Mouse (Mus musculus) cerebellum, adult 9-10 months (tissue): ENCODE results near the gene 1700020L24Rik.

Experiments
- DNase-seq: peaks from one replicate; pipeline ENCODE4 v3.0.0; 2022

1700020L24Rik gene

GRCm38 (mm10) chr11:83473235-83474016, 35.9 kb downstream of the 1700020L24Rik start:
- peak; percentile 47 for DNase-seq
